Mouse (Mus musculus) small intestine, adult 2 months (tissue): ENCODE data around the gene Pzp. TPM values are rescaled to one million over a fixed set of nuclear protein-coding genes. Genes with fewer than 3 reads are reported as not detected.

ENCODE experiments used
- H3K27ac ChIP-seq: fragments of 200-500 bp; 2 replicates; pipeline ENCODE4 v1.5.1; 2012; ENCODE audit warnings: low read depth, low read length, control low read depth, inconsistent platforms; ENCODE audit not compliant: insufficient read depth
- H3K27me3 ChIP-seq: fragments of 200-500 bp; 2 replicates; pipeline ENCODE4 v1.6.1; 2012; ENCODE audit warnings: mild to moderate bottlenecking, moderate library complexity, low read length, inconsistent platforms; ENCODE audit not compliant: control insufficient read depth, insufficient read depth
- H3K36me3 ChIP-seq: fragments of 200-500 bp; 2 replicates; pipeline ENCODE4 v1.6.1; 2012; ENCODE audit warnings: mild to moderate bottlenecking, low read length, control low read depth, inconsistent platforms; ENCODE audit not compliant: control insufficient read depth, insufficient read depth
- H3K4me1 ChIP-seq: fragments of 200-500 bp; 2 replicates; pipeline ENCODE4 v1.6.1; 2012; ENCODE audit warnings: low read length, inconsistent platforms, mixed read lengths; ENCODE audit not compliant: control insufficient read depth, insufficient read depth, insufficient read length
- H3K4me3 ChIP-seq: fragments of 200-500 bp; 2 replicates; pipeline ENCODE4 v1.5.1; 2012; ENCODE audit warnings: low read depth, mild to moderate bottlenecking, control low read depth, inconsistent platforms, low read length, moderate library complexity
- CTCF ChIP-seq: fragments of 200-500 bp; IDR thresholded peaks from 2 replicates; pipeline ENCODE4 v1.5.1; 2012; ENCODE audit warnings: low read depth, mild to moderate bottlenecking, control low read depth, inconsistent platforms, low read length, moderate library complexity, mixed read lengths; ENCODE audit not compliant: insufficient replicate concordance, insufficient read length; ENCODE audit errors: extremely low read depth
- POLR2A ChIP-seq: fragments of 200-500 bp; IDR thresholded peaks from 2 replicates; pipeline ENCODE4 v1.6.1; 2012; ENCODE audit warnings: low read depth, mild to moderate bottlenecking, control low read depth, inconsistent platforms, low read length, moderate library complexity
- WGBS: fragments of 180-500 bp; shearing (Covaris S2); methylation state at CpG from one replicate; pipeline ENCODE4 v1.1.7; 2018; 5-methylcytosine and 5-hydroxymethylcytosine counted together
- polyA plus RNA-seq: library from polyadenylated mRNA; depleted of rRNA; stranded (reverse); fragments of >200 nt; gene quantifications from 2 replicates; pipeline ENCODE4 v1.2.3, GENCODE M21; 2012

Pzp gene
- polyA plus RNA-seq, 1 experiment = not detected

DNA sequence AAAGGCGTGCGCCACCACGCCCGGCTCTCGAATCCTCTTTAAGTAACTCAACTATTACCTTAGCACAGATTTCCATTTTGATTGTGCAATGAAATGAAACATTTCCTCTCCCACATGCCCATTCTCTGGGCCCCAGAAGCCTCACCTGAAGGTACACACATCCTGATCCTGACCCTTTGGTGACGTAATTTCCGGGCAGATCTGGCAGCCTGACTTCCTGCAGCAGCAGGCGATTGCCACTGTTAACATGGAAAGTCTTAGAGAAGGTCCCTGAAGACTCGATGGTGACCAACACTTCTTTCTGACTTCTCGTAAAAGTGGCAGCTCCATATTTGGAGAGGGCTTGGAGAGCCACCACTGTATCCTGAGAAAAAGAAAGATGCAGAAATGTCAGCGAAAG lies 38.8 kb downstream of the Pzp start:
- H3K4me1 ChIP-seq = no peaks in the 10 kb centered on the region
- no peaks in the 10 kb centered on the region for H3K27me3 ChIP-seq
- TF ChIP-seq CTCF (no peak), POLR2A (no peak)
- H3K27ac ChIP-seq = no peak overlapping the region
- no peak overlapping the region for H3K4me3 ChIP-seq
- WGBS = 86% methylated on average over 11 of the region's 11 CpGs
- H3K36me3 ChIP-seq = no peaks in the 10 kb centered on the region

GRCm38 (mm10) chr6:128479463-128480454 lies 46.8 kb downstream of the Pzp start:
- Histone ChIP-seq H3K27ac (no peak overlapping the region), H3K36me3 (no peaks in the 10 kb centered on the region), H3K27me3 (no peaks in the 10 kb centered on the region), H3K4me3 (no peak overlapping the region), H3K4me1 (no peaks in the 10 kb centered on the region)
- peak; percentile 100 for TF ChIP-seq CTCF
- TF ChIP-seq POLR2A = no peak
- 21% methylated on average over 26 of the region's 26 CpGs for WGBS

DNA sequence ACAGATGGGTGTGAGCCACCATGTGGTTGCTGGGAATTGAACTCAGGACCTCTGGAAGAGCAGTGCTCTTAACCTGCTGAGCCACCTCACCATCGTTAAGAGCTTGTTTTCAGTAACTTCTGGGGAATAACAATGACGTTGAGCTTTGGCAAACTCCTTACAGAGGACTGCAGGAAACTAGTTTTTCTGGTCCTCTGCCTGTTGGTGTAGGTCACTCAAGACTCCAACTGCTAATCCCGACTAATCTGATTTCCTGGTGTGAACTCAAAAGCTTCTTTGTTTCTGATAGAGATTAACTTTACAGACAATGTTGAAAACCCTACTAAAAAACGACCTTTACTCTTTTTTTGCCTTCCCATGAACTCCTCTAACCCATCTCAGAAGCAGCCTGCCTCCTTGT lies 49.0 kb downstream of the Pzp start:
- WGBS = 9% methylated on average over 4 of the region's 4 CpGs
- no peak overlapping the region for H3K27ac ChIP-seq
- no peak overlapping the region for H3K4me3 ChIP-seq
- no peaks in the 10 kb centered on the region for H3K27me3 ChIP-seq
- no peaks in the 10 kb centered on the region for H3K36me3 ChIP-seq
- TF ChIP-seq CTCF (no peak), POLR2A (no peak)
- no peaks in the 10 kb centered on the region for H3K4me1 ChIP-seq

- Histone ChIP-seq H3K27ac (no peak overlapping the region), H3K4me3 (no peak overlapping the region), H3K36me3 (no peaks in the 10 kb centered on the region), H3K27me3 (no peaks in the 10 kb centered on the region), H3K4me1 (peaks cover 2% of the 10 kb centered on the region; the same call in 1 of the 2 replicates)
- WGBS = 89% methylated on average over 6 of the region's 6 CpGs
- TF ChIP-seq CTCF = no peak
- TF ChIP-seq POLR2A = no peak
These were observed 52.4 kb downstream of the Pzp start for GRCm38 (mm10) chr6:128474112-128474511.

- 2% methylated on average over 12 of the region's 12 CpGs for WGBS
- Histone ChIP-seq H3K36me3 (no peaks in the 10 kb centered on the region), H3K4me1 (peaks cover 2% of the 10 kb centered on the region; the same call in 1 of the 2 replicates), H3K27ac (no peak overlapping the region), H3K4me3 (no peak overlapping the region), H3K27me3 (no peaks in the 10 kb centered on the region)
- TF ChIP-seq POLR2A (no peak), CTCF (no peak)
These were observed 57.1 kb downstream of the Pzp start for GRCm38 (mm10) chr6:128469451-128469850.

DNA sequence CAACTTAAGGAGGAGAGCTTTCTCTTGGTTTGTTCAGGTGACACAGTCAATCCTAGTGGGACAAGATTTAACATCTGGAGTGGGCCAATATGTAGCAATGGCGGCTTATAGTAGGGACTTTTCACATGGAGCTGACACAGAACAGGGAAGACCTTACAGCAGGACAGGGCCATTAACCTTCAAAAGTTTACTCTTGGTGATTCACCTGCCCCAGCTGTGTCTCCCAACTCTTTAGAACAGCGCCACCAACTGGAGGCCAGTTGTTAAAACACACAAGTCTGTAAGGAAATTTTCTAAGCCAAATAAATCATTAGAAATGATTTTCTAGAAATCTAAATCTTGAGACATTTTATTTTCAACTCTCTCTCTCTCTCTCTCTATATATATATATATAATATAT lies 59.2 kb downstream of the Pzp start:
- Histone ChIP-seq H3K27me3 (no peaks in the 10 kb centered on the region), H3K27ac (no peak overlapping the region), H3K4me1 (peaks cover 2% of the 10 kb centered on the region; the same call in 1 of the 2 replicates), H3K36me3 (no peaks in the 10 kb centered on the region), H3K4me3 (no peak overlapping the region)
- WGBS = 44% methylated on average over 2 of the region's 2 CpGs
- TF ChIP-seq POLR2A (no peak), CTCF (no peak)

GRCm38 (mm10) chr6:128466563-128466962 lies 60.0 kb downstream of the Pzp start:
- 32% methylated on average over 3 of the region's 3 CpGs for WGBS
- H3K4me3 ChIP-seq = no peak overlapping the region
- H3K4me1 ChIP-seq = peaks cover 2% of the 10 kb centered on the region; the same call in 1 of the 2 replicates
- TF ChIP-seq CTCF (no peak), POLR2A (no peak)
- no peak overlapping the region for H3K27ac ChIP-seq
- H3K36me3 ChIP-seq = no peaks in the 10 kb centered on the region
- no peaks in the 10 kb centered on the region for H3K27me3 ChIP-seq
